Mouse (Mus musculus) heart, adult 9 months (tissue): ENCODE measurements around the gene Vps13d.
"Not testable (repeated sequence)": the region's sequence is repeated elsewhere in the genome, so short reads cannot be mapped to it uniquely, and the experiment has no call there.

Experiments used
- DNase-seq, 2 experiments: peaks; one replicate each; pipeline ENCODE4 v3.0.0; 2022; ENCODE audit warnings: low spot score in 2 of 2

Gene Vps13d

DNA sequence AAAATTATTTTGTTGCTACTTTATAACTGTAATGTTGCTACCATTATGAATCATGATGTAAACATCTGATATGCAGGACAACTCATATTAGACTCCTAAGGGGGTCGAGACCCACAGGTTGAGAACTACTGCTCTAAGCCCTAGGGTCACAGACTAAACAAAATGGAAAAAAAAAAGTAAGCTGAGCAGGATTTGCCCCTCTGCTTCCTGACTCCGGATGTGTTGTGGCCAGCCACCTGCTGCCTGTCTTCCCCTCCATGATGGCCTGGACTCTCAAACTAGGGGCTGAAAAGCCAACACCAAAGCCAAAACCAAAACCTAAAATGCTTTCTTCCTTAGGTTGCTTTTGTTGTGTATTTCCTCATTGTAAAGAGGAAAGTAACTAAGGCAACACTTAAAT is 16.3 kb upstream of the Vps13d start:
- no peak for DNase-seq

DNA sequence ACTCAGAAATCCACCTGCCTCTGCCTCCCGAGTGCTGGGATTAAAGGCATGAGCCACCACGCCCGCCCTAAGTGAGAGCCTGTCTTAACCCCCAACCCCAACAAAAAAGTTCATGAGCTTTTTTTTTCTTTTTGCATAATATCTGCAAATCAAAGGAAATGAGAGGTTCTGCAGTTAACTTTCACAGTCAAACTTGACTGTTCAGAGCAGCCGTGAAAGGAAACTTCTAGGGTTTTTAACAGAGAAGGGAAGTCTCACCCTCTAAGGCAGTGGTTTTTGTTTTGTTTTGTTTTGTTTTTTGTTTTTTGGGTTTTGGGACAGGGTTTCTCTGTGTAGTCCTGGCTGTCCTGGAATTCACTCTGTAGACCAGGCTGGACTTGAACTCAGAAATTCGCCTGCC is 15.8 kb upstream of the Vps13d start:
- DNase-seq: no peak

GRCm38 (mm10) chr4:145209690-145210088 is 14.9 kb upstream of the Vps13d start:
- no peak for DNase-seq

GRCm38 (mm10) chr4:145209076-145209689 is 14.4 kb upstream of the Vps13d start:
- no peak for DNase-seq

DNA sequence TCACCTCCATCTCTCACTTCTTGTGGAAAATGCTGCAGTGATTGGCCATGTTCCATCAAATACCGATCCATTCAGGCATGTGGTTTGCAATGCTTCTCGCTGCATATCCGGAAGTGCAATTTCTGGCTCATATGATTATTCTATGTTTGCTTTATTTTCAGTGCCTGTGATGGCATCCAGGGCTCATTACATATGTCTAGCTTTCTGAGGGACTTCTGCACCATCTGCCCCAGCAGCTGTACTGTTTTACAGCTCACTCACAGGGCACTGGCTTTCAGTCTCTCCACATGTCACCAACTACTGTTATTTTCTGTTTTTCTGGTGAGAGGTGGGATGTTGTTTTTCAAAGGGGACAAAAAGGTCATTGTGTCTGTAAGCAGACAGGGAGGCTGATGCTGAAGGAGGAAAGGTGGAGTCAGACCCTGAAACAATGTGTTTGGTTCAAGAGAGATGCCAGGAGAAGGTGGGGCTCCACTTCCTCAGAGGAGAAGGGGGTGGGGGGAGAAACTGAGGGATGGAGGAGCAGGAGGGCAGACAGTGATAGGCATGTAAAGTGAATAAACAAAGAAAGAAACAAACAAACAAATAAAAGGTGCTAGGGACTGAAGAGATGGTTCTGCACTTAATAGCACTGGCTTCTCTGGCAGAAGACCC is 13.0 kb upstream of the Vps13d start:
- no peak for DNase-seq

GRCm38 (mm10) chr4:145204779-145205178 is 10.0 kb upstream of the Vps13d start:
- DNase-seq: no peak

DNA sequence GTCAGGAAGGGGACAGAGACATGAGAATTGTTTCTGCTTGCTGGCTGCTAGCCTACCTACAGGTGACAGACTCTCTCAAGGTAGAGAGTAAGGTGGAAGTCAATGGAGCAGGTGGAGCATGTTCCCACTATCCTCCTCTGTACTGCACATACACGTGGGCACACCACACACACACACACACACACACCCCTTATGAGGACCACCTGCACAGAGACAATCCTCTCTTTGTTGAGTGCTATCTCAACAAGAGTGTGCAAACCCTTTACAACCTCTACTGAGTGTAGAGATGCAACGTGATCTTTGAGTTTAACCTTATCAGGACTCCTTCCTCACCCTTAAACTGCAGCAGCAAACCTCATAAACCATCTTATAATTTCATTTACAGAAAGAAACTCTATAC is 8.5 kb upstream of the Vps13d start:
- no peak for DNase-seq

DNA sequence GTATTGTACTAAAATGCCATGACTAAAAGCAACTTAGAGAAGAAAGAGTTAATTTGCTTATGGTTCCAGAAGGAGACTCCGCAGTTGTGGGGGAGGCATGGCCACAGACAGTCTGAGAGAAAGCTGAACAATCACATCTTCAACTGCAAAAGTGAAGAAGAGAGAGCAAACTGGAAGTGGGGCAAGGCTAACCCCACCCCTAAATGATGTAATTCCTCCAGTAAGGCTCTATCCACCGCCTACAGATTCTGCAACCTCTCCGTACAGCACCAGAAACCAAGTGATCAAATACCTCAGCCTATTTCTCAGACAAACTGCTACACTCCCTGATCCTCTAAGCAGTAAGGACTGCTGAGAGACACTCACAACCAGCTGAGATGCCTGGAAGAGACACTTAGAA is 6.6 kb upstream of the Vps13d start:
- no peak for DNase-seq

DNA sequence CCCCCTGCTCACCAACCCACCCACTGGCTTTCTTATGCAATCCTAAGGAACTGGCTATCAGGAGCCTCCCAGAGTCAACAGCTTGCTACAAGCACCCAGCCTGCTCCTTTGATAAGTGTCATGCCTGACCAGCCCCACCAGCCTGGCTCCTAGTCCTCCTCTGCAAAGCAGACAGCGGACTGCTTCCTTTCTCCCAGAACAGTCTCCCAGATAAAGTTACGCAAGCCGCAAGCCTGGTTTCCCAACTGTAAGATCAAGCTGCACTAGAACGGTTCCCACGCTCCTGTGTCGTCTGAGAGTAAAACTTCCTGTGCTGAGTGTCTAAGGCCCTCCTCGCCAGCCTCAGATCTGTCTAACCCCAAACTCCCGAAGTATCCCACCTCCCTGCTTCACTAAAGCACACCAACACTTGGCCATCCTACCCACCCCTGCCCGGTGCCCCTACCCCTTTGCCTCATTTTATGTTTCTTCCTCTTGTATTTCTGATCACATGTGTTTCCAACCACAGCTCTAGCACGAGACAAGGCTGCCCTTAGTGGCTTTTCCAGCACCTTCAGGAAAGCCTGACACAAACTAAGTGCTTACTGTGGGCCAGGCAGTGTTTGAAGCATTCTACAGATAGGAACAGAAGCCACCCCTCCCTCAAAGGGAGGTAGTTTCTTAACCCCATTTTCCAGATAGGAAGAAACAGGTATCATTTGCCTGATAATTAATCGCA is 5.3 kb upstream of the Vps13d start:
- DNase-seq: peak; percentile 69 to 73

- no peak for DNase-seq
Observed at GRCm38 (mm10) chr4:145196586-145196985, 1.8 kb upstream of the Vps13d start.

DNA sequence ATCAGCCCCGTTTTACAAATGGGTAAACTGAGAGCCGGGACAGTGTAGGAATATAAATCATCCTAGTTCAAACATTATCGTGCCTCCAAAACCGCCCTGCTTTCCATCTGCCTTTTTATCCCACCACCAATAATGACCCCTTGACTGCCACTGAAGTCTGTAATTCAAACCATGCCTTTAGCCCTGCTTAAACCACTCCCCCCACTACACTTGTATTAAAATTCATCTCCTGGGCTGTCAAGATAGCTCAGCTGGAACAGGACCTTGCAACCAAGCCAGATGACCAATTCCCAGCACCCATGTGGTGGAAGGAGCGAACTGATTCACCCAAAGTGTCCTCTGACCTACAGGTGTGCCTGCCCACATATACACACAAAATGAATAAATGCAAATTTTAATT is 367 bp upstream of the Vps13d start:
- DNase-seq: no peak

DNA sequence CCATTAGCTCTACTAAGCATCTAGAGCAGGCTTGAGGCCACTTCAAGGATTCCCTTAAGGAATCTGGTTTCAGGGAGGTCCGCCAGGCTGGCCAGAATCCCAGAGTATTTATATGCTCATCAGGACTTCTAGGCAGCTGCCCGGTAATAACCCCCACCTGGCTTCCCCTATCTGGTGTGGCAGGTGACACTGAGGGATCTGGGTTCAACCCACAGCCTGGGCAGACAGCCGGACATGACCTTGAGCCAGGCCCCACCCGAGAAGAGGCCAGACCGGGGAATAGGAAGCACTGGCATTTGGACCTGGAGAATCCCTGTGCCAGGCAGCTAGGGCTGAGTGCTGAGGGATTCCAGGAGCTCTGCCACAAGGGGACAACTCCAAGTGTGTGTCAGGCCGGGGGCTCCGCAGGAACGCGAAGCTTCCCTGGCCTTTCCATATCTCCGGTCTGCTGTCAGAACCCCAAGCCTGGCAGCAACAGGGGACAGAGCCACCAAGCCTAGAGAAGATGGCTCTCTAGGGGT is 754 bp downstream of the Vps13d start:
- peak; percentile 82 to 84 for DNase-seq

DNA sequence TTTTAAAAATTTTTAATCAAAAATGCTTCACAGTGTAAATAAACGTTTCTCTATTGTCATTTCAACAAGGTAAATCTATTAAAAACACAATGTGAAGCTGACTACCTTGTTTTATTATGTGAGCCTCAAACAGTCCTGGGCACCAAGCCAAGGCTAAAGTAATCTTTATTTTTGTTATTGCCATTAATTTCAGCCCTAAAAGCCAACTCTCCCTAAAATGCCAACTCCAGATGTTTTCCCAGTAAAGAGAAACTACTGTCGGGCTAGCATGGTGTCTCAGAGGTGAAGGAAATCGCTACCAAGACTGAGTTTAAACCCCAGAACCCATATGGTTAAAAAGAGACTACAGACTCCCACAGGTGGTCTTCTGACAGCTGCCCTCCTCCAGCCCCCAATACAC is 1.4 kb downstream of the Vps13d start:
- DNase-seq: no peak

- DNase-seq: peak; percentile 22 to 51
Observed at GRCm38 (mm10) chr4:145192686-145193085, 2.1 kb downstream of the Vps13d start.

GRCm38 (mm10) chr4:145188561-145188960 is 6.2 kb downstream of the Vps13d start:
- DNase-seq: no peak

DNA sequence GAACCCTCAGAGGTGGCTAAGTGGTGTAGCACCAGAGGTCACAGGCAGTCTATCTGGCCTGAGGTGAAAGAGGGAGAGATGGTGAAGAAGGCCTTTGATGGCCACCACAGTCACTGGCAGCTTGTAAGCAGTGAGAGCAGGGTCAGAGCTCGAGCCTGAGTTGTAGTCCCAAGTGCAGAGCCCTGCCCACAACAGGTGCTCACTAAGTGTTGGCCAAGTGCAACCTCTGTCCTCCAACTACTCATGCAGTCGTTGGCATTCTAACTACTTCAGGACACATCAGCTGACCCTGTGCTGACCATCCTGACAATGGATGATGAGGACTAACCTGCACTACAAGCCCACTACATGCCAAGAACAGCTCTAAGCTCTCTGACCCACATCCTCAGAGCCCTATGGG is 7.2 kb downstream of the Vps13d start:
- no peak for DNase-seq

DNA sequence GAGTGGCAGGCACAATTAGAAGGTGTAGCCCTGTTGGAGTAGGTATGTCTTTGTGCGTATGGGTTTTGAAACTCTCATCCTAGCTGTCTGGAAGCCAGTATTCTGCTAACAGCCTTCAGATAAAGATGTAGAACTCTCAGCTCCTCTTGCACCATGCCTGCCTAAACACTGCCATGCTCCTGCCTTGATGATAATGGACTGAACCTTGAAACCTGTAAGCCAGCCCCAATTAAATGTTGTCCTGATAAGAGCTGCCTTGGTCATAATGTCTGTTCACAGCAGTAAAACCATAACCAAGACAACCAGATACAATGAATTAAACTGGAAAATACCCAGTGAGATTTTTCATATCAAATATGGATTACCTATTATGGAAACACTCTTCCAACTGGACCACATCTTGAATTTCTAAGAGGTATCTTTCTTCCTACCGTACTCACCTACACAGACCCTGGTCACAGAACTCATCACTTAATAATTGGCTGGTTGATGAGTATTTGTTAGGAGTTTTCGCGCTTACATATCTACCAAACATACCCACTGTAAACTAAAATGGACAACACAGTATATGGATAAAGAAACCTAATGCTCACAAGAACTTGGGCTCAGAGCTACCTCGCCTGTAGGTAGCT is 15.8 kb downstream of the Vps13d start:
- no peak for DNase-seq

DNA sequence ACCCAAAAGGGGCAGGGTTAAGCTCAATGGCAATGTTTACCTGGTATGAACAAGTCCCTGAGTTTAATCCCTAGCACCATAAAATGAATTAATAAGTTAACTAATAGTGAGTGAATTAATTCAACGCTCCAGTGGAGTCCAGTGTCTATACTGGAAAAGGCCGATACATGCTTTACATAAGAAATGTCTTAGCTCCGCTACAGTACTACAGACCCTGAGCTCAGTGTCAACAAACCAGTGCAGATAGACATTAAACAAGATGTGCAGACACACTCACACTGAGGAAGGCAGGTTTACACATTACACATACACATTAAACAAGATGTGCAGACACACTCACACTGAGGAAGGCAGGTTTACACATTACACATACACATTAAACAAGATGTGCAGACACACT is 29.3 kb downstream of the Vps13d start:
- DNase-seq: not testable (repeated sequence)

GRCm38 (mm10) chr4:145164111-145164510 is 30.7 kb downstream of the Vps13d start:
- no peak for DNase-seq

DNA sequence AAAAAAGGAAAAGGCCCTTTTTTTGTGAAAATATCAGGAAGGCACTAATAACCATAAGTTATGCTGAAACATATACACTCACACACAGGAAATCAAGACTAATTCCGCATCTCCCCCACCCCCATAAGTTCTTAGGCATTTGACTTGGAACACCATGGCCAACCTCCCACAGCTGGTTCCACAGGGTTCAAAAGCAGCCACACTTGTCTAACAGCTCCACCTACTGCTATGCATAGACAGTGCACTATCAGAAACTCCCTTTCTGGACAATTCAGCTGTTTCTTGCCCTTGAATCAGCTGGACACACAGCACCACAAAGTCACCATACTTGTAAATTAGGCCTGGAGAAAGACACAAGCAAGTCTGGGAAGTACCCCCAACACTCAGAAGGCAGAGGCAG is 33.6 kb downstream of the Vps13d start:
- no peak for DNase-seq

DNA sequence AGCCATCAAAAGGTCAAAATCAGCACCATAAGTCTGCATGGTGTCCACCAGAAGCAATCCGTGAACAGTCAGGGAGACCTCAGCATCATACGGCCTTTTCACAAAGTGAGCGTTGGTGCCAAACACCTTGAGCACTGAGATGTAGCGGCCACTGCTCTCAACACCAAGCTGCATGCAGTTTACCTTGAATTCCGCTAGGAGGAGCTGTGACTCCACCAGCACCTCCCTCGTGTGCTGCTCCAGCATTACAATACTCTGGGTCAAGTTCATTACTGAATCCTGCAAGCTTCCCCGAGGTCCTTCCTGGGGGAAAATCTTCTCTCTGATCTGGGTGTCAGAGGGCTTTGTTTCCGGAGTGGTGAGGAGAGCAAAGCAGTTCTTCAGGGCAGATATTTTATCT is 38.8 kb downstream of the Vps13d start:
- peak; percentile 32 to 50 for DNase-seq

- DNase-seq: no peak
Observed at GRCm38 (mm10) chr4:145151103-145151486, 43.7 kb downstream of the Vps13d start.
